Mouse (Mus musculus) heart, embryonic 14.5 days (tissue): ENCODE measurements at regions not wholly inside any gene's neighbourhood (a gene's known extent, or its start where the extent isn't known, plus 50 kb on each side); places are given as distances from the start of the nearest gene placed in this dataset.

Experiments
- ATAC-seq: fragments of 200-750 bp; cut with Nextera tagmentation; 2 replicates; pipeline ENCODE4 v1.8.0; 2017; ENCODE audit warnings: low read depth, moderate TSS enrichment; ENCODE audit not compliant: insufficient number of reproducible peaks, insufficient read depth, low FRiP score
- H3K27ac ChIP-seq, 2 experiments: fragments of 200-500 bp in 1 of 2; fragments of 300-500 bp in 1 of 2; sonication (generic) in 1 of 2; replicated peaks in 1 of 2; 2 replicates each; pipeline ENCODE4 v1.5.1; 2012 to 2014; ENCODE audit warnings: low read depth in 2 of 2, low read length in 2 of 2, control low read depth in 1 of 2, mild to moderate bottlenecking in 1 of 2, mixed read lengths in 1 of 2; ENCODE audit not compliant: control insufficient read depth in 1 of 2, insufficient read depth in 1 of 2
- H3K27me3 ChIP-seq: fragments of 300-500 bp; sonication (generic); 2 replicates; pipeline ENCODE4 v1.6.1; 2014; ENCODE audit warnings: mild to moderate bottlenecking, low read length, control low read depth; ENCODE audit not compliant: control insufficient read depth, insufficient read depth
- H3K36me3 ChIP-seq: fragments of 300-500 bp; sonication (generic); 2 replicates; pipeline ENCODE4 v1.6.1; 2014; ENCODE audit warnings: mild to moderate bottlenecking, control low read depth, low read length, mixed read lengths; ENCODE audit not compliant: control insufficient read depth, insufficient read depth
- H3K4me1 ChIP-seq, 2 experiments: fragments of 200-500 bp in 1 of 2; fragments of 300-500 bp in 1 of 2; sonication (generic) in 1 of 2; 2 replicates each; pipeline ENCODE4 v1.6.1; 2012 to 2014; ENCODE audit warnings: low read length in 2 of 2, control low read depth in 1 of 2, mixed read lengths in 1 of 2; ENCODE audit not compliant: control insufficient read depth in 2 of 2, insufficient read depth in 2 of 2
- H3K4me2 ChIP-seq: fragments of 300-500 bp; sonication (generic); 2 replicates; pipeline ENCODE4 v1.6.1; 2014; ENCODE audit warnings: mild to moderate bottlenecking, low read length
- H3K4me3 ChIP-seq, 2 experiments: fragments of 200-500 bp in 1 of 2; fragments of 300-500 bp in 1 of 2; sonication (generic) in 1 of 2; 2 replicates each; pipeline ENCODE4 v1.5.1; 2012 to 2014; ENCODE audit warnings: low read length in 2 of 2, mild to moderate bottlenecking in 2 of 2, control low read depth in 1 of 2, low read depth in 1 of 2, moderate library complexity in 1 of 2; ENCODE audit not compliant: control insufficient read depth in 1 of 2, insufficient read depth in 1 of 2
- H3K9ac ChIP-seq: fragments of 300-500 bp; sonication (generic); 2 replicates; pipeline ENCODE4 v1.6.1; 2014; ENCODE audit warnings: mild to moderate bottlenecking, low read length
- H3K9me3 ChIP-seq: fragments of 300-500 bp; sonication (generic); 2 replicates; pipeline ENCODE4 v1.6.1; 2016; ENCODE audit warnings: low read length, control low read depth; ENCODE audit not compliant: control insufficient read depth
- WGBS: fragments of 180-500 bp; shearing (Covaris S2); extraction: QIAGEN DNeasy Blood & Tissue Kit; methylation state at CpG from one replicate; pipeline ENCODE4 v1.1.7; 2014; 5-methylcytosine and 5-hydroxymethylcytosine counted together

GRCm38 (mm10) chr16:90553120-90553519 is 167.3 kb downstream of the Hunk start:
- WGBS, result 87% methylated on average over 7 of the region's 7 CpGs
- no peaks in the 10 kb centered on the region for H3K27me3 ChIP-seq
- peaks cover 0 to 6% of the 10 kb centered on the region in 2 experiments for H3K4me1 ChIP-seq
- ATAC-seq, result no peak
- H3K4me2 ChIP-seq, result no peak overlapping the region
- H3K4me3 ChIP-seq, result no peak overlapping the region
- no peak overlapping the region for H3K9ac ChIP-seq
- H3K36me3 ChIP-seq, result no peaks in the 10 kb centered on the region
- no peak overlapping the region for H3K27ac ChIP-seq
- peaks cover 8% of the 10 kb centered on the region; the same call in 1 of the 2 replicates for H3K9me3 ChIP-seq

DNA sequence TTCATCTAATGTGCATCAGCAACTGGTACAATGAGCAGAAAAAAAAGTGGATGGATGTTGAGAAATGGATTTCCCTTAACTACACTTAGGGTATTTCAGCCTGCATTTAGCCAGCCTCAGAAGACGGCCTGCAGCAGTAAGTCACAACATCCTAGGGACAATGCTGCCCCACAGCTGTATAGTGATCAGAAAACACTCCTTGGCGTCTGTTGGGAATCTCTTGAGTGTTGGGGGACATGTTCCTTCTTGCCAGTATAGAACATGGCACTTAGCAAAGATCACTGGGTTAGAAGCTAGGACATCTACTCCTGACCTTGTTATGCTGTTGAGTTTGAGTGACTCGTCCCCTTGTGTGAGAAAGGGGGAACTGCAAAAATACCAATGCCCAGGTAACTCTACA is 165.2 kb downstream of the Hunk start:
- no peak for ATAC-seq

DNA sequence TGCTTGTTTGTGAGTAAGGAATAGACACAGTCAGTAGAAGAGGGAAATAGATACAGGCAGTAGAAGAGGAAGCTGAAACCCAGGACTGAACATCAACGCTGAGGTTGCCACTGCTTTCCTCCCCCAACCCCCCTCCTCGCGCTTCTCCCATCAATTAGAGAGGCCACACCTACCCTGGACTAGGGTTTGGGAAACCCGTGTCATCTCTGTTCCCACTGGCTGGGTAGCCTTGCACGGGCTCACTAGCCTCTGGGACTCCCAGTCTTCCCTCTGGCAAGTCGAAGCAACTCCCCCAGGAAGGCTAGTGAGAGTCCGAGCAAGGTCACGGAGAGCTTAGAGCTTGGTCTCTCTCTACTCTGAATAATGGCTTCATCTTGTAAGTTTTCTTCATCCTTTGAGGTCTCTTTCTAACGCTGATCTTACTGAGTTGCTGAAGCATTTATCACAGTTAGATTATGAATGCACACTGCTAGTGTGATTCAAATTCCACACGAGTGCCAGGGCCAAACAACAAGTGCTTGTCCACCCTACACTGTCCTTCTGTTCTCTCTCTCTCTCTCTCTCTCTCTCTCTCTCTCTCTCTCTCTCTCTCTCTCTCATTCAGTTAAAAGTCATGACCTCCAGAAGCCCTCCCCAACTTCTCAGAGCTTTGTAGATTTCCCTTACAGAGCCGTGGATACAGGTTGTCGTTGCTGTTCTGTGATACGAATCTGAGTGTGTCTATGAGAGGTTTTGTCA is 164.4 kb downstream of the Hunk start:
- ATAC-seq, result no peak
- Histone ChIP-seq H3K36me3 (no peaks in the 10 kb centered on the region), H3K4me3 (no peak overlapping the region), H3K4me2 (no peak overlapping the region), H3K4me1 (peaks cover 0 to 7% of the 10 kb centered on the region in 2 experiments), H3K27me3 (peaks cover 8% of the 10 kb centered on the region; the same call in 1 of the 2 replicates), H3K9me3 (peaks cover 8% of the 10 kb centered on the region; the same call in 1 of the 2 replicates), H3K9ac (no peak overlapping the region), H3K27ac (no peak overlapping the region)
- WGBS, result 45% methylated on average over 13 of the region's 13 CpGs

More for the DNA sequence above, 165.2 kb downstream of the Hunk start:
- Histone ChIP-seq H3K9ac (no peak overlapping the region), H3K4me3 (no peak overlapping the region), H3K9me3 (peaks cover 8% of the 10 kb centered on the region; the same call in 1 of the 2 replicates), H3K4me1 (peaks cover 0 to 6% of the 10 kb centered on the region in 2 experiments), H3K27me3 (peaks cover 8% of the 10 kb centered on the region; the same call in 1 of the 2 replicates), H3K27ac (no peak overlapping the region), H3K4me2 (no peak overlapping the region), H3K36me3 (no peaks in the 10 kb centered on the region)
- WGBS, result 84% methylated on average over 3 of the region's 3 CpGs
